14 mouse cellular contexts compared by ENCODE assay signal in genomic region chr4:101227398-101227797, GRCm38 (mm10).
"Had no signal": no experiment of that assay in that cellular context is flagged by ENCODE, and none has a peak within 500 bp of the region (broad histone marks: within the 10 kb centered on the region; RNA-seq: fewer than 3 reads in every experiment).

No protein-coding gene starts in this region.

- H3K9ac ChIP-seq: liver, embryonic 14.5 days; neural tube, embryonic 15.5 days had no signal

- H3K4me3 ChIP-seq: left cerebral cortex, adult 2 months; limb, embryonic 10.5 days; midbrain, embryonic 10.5 days; myocyte; neural tube, embryonic 15.5 days had no signal

- H3K36me3 ChIP-seq: limb, embryonic 10.5 days; midbrain, embryonic 10.5 days; neural tube, embryonic 15.5 days had no signal

- H3K4me1 ChIP-seq: limb, embryonic 10.5 days; midbrain, embryonic 10.5 days; neural tube, embryonic 15.5 days had no signal

- H3K27me3 ChIP-seq: neural tube, embryonic 15.5 days had no signal

- DNase-seq: kidney, postnatal 25 days; lung, adult 2 months; lung, postnatal 36 days; midbrain, embryonic 14.5 days; thymus, adult 2 months; thymus, postnatal 25 days had no signal

- H3K4me2 ChIP-seq: neural tube, embryonic 15.5 days had no signal

- H3K9me3 ChIP-seq: midbrain, embryonic 10.5 days; neural tube, embryonic 15.5 days had no signal

- H3K27ac ChIP-seq: hindbrain, postnatal 0 days; left cerebral cortex, adult 2 months; limb, embryonic 10.5 days; liver, embryonic 14.5 days; midbrain, embryonic 10.5 days; neural tube, embryonic 15.5 days had no signal

- ATAC-seq: hindbrain, postnatal 0 days; lung, postnatal 0 days had no signal
